Mouse (Mus musculus) neural tube, embryonic 15.5 days (tissue): ENCODE results near the gene Nr4a2. TPM values are rescaled to one million over a fixed set of nuclear protein-coding genes. Genes with fewer than 3 reads are reported as not detected.
A peak's percentile ranks its signal among the peaks of the same experiment; 100 is the strongest.

Source experiments
- ATAC-seq: fragments of 200-750 bp; cut with Nextera tagmentation; 2 replicates; pipeline ENCODE4 v1.8.0; 2017; ENCODE audit warnings: mild to moderate bottlenecking, moderate TSS enrichment, moderate library complexity; ENCODE audit not compliant: low FRiP score
- H3K27ac ChIP-seq: fragments of 300-500 bp; sonication (generic); replicated peaks from 2 replicates; pipeline ENCODE4 v1.5.1; 2015; ENCODE audit warnings: mild to moderate bottlenecking, inconsistent platforms
- H3K27me3 ChIP-seq: fragments of 300-500 bp; sonication (generic); replicated peaks from 2 replicates; pipeline ENCODE4 v1.6.1; 2015; ENCODE audit warnings: inconsistent platforms
- H3K36me3 ChIP-seq: fragments of 300-500 bp; sonication (generic); 2 replicates; pipeline ENCODE4 v1.6.1; 2015; ENCODE audit warnings: inconsistent platforms
- H3K4me1 ChIP-seq: fragments of 300-500 bp; sonication (generic); 2 replicates; pipeline ENCODE4 v1.6.1; 2015; ENCODE audit warnings: inconsistent platforms
- H3K4me2 ChIP-seq: fragments of 300-500 bp; sonication (generic); 2 replicates; pipeline ENCODE4 v1.6.1; 2015; ENCODE audit warnings: inconsistent platforms, mild to moderate bottlenecking, moderate library complexity
- H3K4me3 ChIP-seq: fragments of 300-500 bp; sonication (generic); replicated peaks from 2 replicates; pipeline ENCODE4 v1.5.1; 2015; ENCODE audit warnings: mild to moderate bottlenecking, inconsistent platforms
- H3K9ac ChIP-seq: fragments of 300-500 bp; sonication (generic); replicated peaks from 2 replicates; pipeline ENCODE4 v1.6.1; 2015; ENCODE audit warnings: mild to moderate bottlenecking, inconsistent platforms
- H3K9me3 ChIP-seq: fragments of 300-500 bp; sonication (generic); replicated peaks from 2 replicates; pipeline ENCODE4 v1.6.1; 2016; ENCODE audit warnings: inconsistent platforms
- WGBS: fragments of 180-500 bp; shearing (Covaris S2); methylation state at CpG from one replicate; pipeline ENCODE4 v1.1.7; 2015; ENCODE audit warnings: mixed read lengths; 5-methylcytosine and 5-hydroxymethylcytosine counted together
- polyA plus RNA-seq: library from polyadenylated mRNA; unstranded; fragments of >200 nt; fragmentation: Nextera tagmentation; extraction: Ambion mirVana; gene quantifications from 2 replicates; pipeline ENCODE4 v1.2.1, GENCODE M21; 2015

Nr4a2 gene
- 16.8 and 21.0 TPM in 2 replicates for polyA plus RNA-seq

- ATAC-seq, result peak; percentile 93
- Histone ChIP-seq H3K9ac (peak within 1 kb of the TSS; percentile 70), H3K36me3 (no peaks in the 10 kb centered on the region), H3K4me2 (peak within 1 kb of the TSS; percentile 100), H3K27ac (peak within 1 kb of the TSS; percentile 61; the same call in 1 of the 2 replicates), H3K9me3 (no peaks in the 10 kb centered on the region), H3K4me3 (peak within 1 kb of the TSS; percentile 75), H3K27me3 (peaks cover 29% of the 10 kb centered on the region), H3K4me1 (peaks cover 4% of the 10 kb centered on the region; the same call in 1 of the 2 replicates)
- 9% methylated on average over 51 of the region's 69 CpGs for WGBS
These were observed at the start of gene Nr4a2 for GRCm38 (mm10) chr2:57123991-57124840. Nr4a2 (minus strand) TSS chr2:57124003.

DNA sequence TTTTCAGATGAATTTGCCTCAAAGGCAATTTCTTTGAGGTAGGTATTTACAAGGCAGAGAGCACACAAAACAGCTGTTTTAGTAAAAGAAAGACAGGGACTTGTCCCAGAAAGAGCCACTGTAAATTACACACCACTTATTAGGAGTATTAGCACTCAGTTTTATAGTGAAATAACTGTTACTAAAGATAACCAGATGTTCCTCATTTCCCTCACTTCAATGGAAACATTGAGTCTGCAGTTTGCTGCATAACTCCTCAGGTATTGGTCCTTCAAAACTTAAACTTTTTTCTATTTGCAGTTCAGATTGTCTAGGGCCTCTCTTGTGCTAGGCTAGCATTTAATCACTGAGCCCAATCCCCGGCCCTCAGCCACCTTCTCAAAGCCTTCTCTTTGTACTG, 41.6 kb upstream of the Nr4a2 start:
- Histone ChIP-seq H3K4me1 (no peaks in the 10 kb centered on the region), H3K27me3 (no peaks in the 10 kb centered on the region), H3K9me3 (no peaks in the 10 kb centered on the region), H3K9ac (no peak overlapping the region), H3K27ac (no peak overlapping the region), H3K4me3 (no peak overlapping the region), H3K36me3 (no peaks in the 10 kb centered on the region), H3K4me2 (no peak overlapping the region)
- no peak for ATAC-seq
- 70% methylated on average over 1 of the region's 1 CpGs for WGBS

DNA sequence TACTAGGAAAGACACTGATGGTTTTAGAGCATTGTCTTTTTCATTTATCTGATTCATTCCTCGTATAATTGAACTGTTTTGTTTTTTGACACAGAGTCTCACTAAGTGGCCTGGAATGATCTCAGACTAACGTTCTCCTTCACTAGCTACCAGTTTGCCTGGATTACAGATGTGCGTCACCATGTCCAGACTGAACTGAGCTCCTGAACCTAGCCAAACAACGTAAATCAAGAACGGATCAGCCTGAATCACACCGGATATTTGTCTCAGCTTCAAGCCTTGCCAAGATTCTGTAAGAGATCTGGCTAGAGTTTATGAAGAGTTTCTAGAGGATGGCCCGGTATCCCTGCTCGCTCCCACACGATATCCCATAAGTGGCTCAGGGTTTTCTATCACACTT, 33.0 kb upstream of the Nr4a2 start:
- 82% methylated on average over 9 of the region's 9 CpGs for WGBS
- no peaks in the 10 kb centered on the region for H3K27me3 ChIP-seq

GRCm38 (mm10) chr2:57149796-57150195, 26.0 kb upstream of the Nr4a2 start:
- no peak overlapping the region for H3K27ac ChIP-seq
- H3K4me1 ChIP-seq, result no peaks in the 10 kb centered on the region
- H3K36me3 ChIP-seq, result no peaks in the 10 kb centered on the region
- no peaks in the 10 kb centered on the region for H3K27me3 ChIP-seq
- no peak overlapping the region for H3K4me2 ChIP-seq
- H3K9me3 ChIP-seq, result no peaks in the 10 kb centered on the region
- H3K9ac ChIP-seq, result no peak overlapping the region
- no peak overlapping the region for H3K4me3 ChIP-seq
- ATAC-seq, result no peak
- 90% methylated on average over 4 of the region's 4 CpGs for WGBS

More for the DNA sequence above, 33.0 kb upstream of the Nr4a2 start:
- Histone ChIP-seq H3K4me1 (no peaks in the 10 kb centered on the region), H3K4me2 (no peak overlapping the region), H3K9me3 (no peaks in the 10 kb centered on the region), H3K36me3 (no peaks in the 10 kb centered on the region), H3K27ac (no peak overlapping the region), H3K4me3 (no peak overlapping the region), H3K9ac (no peak overlapping the region)
- no peak for ATAC-seq

- Histone ChIP-seq H3K4me1 (no peaks in the 10 kb centered on the region), H3K4me2 (no peak overlapping the region), H3K27me3 (no peaks in the 10 kb centered on the region), H3K4me3 (no peak overlapping the region), H3K9ac (no peak overlapping the region), H3K36me3 (no peaks in the 10 kb centered on the region), H3K9me3 (no peaks in the 10 kb centered on the region), H3K27ac (no peak overlapping the region)
- 81% methylated on average over 2 of the region's 2 CpGs for WGBS
- ATAC-seq, result no peak
These were observed 24.4 kb upstream of the Nr4a2 start for GRCm38 (mm10) chr2:57148231-57148630.

- 90% methylated on average over 5 of the region's 5 CpGs for WGBS
These were observed 22.0 kb upstream of the Nr4a2 start for GRCm38 (mm10) chr2:57145646-57146421.

GRCm38 (mm10) chr2:57138594-57138993, 14.8 kb upstream of the Nr4a2 start:
- H3K36me3 ChIP-seq, result no peaks in the 10 kb centered on the region
- no peak overlapping the region for H3K4me3 ChIP-seq
- no peak overlapping the region for H3K4me2 ChIP-seq
- no peaks in the 10 kb centered on the region for H3K27me3 ChIP-seq
- no peaks in the 10 kb centered on the region for H3K4me1 ChIP-seq
- H3K9me3 ChIP-seq, result no peaks in the 10 kb centered on the region
- ATAC-seq, result no peak
- no peak overlapping the region for H3K27ac ChIP-seq
- H3K9ac ChIP-seq, result no peak overlapping the region
- WGBS, result 90% methylated on average over 6 of the region's 6 CpGs

More at GRCm38 (mm10) chr2:57145646-57146421, 22.0 kb upstream of the Nr4a2 start:
- H3K9ac ChIP-seq, result no peak overlapping the region
- H3K27me3 ChIP-seq, result no peaks in the 10 kb centered on the region
- H3K4me2 ChIP-seq, result no peak overlapping the region
- H3K4me1 ChIP-seq, result no peaks in the 10 kb centered on the region
- H3K4me3 ChIP-seq, result no peak overlapping the region
- ATAC-seq, result no peak
- H3K36me3 ChIP-seq, result no peaks in the 10 kb centered on the region
- H3K27ac ChIP-seq, result no peak overlapping the region
- H3K9me3 ChIP-seq, result no peaks in the 10 kb centered on the region

GRCm38 (mm10) chr2:57127461-57127860, 3.7 kb upstream of the Nr4a2 start:
- no peak for ATAC-seq
- Histone ChIP-seq H3K9me3 (no peaks in the 10 kb centered on the region), H3K36me3 (no peaks in the 10 kb centered on the region), H3K4me3 (no peak overlapping the region), H3K4me1 (peaks cover 4% of the 10 kb centered on the region; the same call in 1 of the 2 replicates), H3K27me3 (peaks cover 22% of the 10 kb centered on the region), H3K9ac (no peak overlapping the region), H3K27ac (no peak overlapping the region), H3K4me2 (no peak overlapping the region)
- WGBS, result 81% methylated on average over 4 of the region's 4 CpGs

GRCm38 (mm10) chr2:57125891-57126290, 2.1 kb upstream of the Nr4a2 start:
- Histone ChIP-seq H3K27ac (no peak overlapping the region), H3K9me3 (no peaks in the 10 kb centered on the region), H3K4me2 (no peak overlapping the region), H3K9ac (no peak overlapping the region), H3K4me3 (no peak overlapping the region), H3K36me3 (no peaks in the 10 kb centered on the region), H3K27me3 (peaks cover 27% of the 10 kb centered on the region), H3K4me1 (peaks cover 4% of the 10 kb centered on the region; the same call in 1 of the 2 replicates)
- ATAC-seq, result no peak
- WGBS, result 90% methylated on average over 6 of the region's 6 CpGs

GRCm38 (mm10) chr2:57122986-57123980, 520 bp downstream of the Nr4a2 start:
- no peaks in the 10 kb centered on the region for H3K9me3 ChIP-seq
- H3K9ac ChIP-seq, result peak overlapping the region; percentile 70
- WGBS, result under 1% methylated on average over 63 of the region's 67 CpGs
- peak; percentile 83 for ATAC-seq
- peak overlapping the region; percentile 100 for H3K4me2 ChIP-seq
- peak overlapping the region; percentile 61; the same call in 1 of the 2 replicates for H3K27ac ChIP-seq
- H3K4me1 ChIP-seq, result peaks cover 4% of the 10 kb centered on the region; the same call in 1 of the 2 replicates
- H3K27me3 ChIP-seq, result peaks cover 28% of the 10 kb centered on the region
- no peaks in the 10 kb centered on the region for H3K36me3 ChIP-seq
- peak overlapping the region; percentile 75 for H3K4me3 ChIP-seq

GRCm38 (mm10) chr2:57121110-57121509, 2.7 kb downstream of the Nr4a2 start:
- 91% methylated on average over 4 of the region's 4 CpGs for WGBS
- H3K27me3 ChIP-seq, result peaks cover 22% of the 10 kb centered on the region

More at GRCm38 (mm10) chr2:57121110-57121509, 2.7 kb downstream of the Nr4a2 start:
- Histone ChIP-seq H3K9me3 (no peaks in the 10 kb centered on the region), H3K9ac (no peak overlapping the region), H3K27ac (no peak overlapping the region), H3K4me1 (peaks cover 20% of the 10 kb centered on the region), H3K4me3 (no peak overlapping the region), H3K4me2 (no peak overlapping the region), H3K36me3 (no peaks in the 10 kb centered on the region)
- no peak for ATAC-seq
